Mouse (Mus musculus) forebrain, embryonic 11.5 days (tissue): ENCODE results near the gene Tmem140. TPM values are rescaled to one million over a fixed set of nuclear protein-coding genes. Genes with fewer than 3 reads are reported as not detected.

Experiments used
- ATAC-seq: fragments of 200-750 bp; cut with Nextera tagmentation; replicated peaks from 2 replicates; pipeline ENCODE4 v1.8.0; 2017; ENCODE audit warnings: moderate TSS enrichment; ENCODE audit not compliant: low FRiP score
- DNase-seq: peaks from one replicate; pipeline ENCODE4 v3.0.0-alpha.2; 2017; ENCODE audit warnings: low spot score
- H3K27ac ChIP-seq: fragments of 300-500 bp; sonication (generic); 2 replicates; pipeline ENCODE4 v1.5.1; 2014; ENCODE audit warnings: low read depth, low read length
- H3K27me3 ChIP-seq: fragments of 300-500 bp; sonication (generic); 2 replicates; pipeline ENCODE4 v1.6.1; 2014; ENCODE audit warnings: mild to moderate bottlenecking, low read length, mixed read lengths; ENCODE audit not compliant: control insufficient read depth, insufficient read depth
- H3K36me3 ChIP-seq: fragments of 300-500 bp; sonication (generic); 2 replicates; pipeline ENCODE4 v1.6.1; 2014; ENCODE audit warnings: mild to moderate bottlenecking, low read length, moderate library complexity, mixed read lengths; ENCODE audit not compliant: control insufficient read depth, insufficient read depth
- H3K4me1 ChIP-seq: fragments of 300-500 bp; sonication (generic); replicated peaks from 2 replicates; pipeline ENCODE4 v1.6.1; 2014; ENCODE audit warnings: low read length, mixed read lengths; ENCODE audit not compliant: control insufficient read depth, insufficient read depth
- H3K4me2 ChIP-seq: fragments of 300-500 bp; sonication (generic); 2 replicates; pipeline ENCODE4 v1.6.1; 2014; ENCODE audit warnings: low read depth, mild to moderate bottlenecking, low read length, moderate library complexity, mixed read lengths; ENCODE audit not compliant: severe bottlenecking
- H3K4me3 ChIP-seq: fragments of 300-500 bp; sonication (generic); 2 replicates; pipeline ENCODE4 v1.5.1; 2014; ENCODE audit warnings: low read depth, low read length
- H3K9ac ChIP-seq: fragments of 300-500 bp; sonication (generic); 2 replicates; pipeline ENCODE4 v1.6.1; 2014; ENCODE audit warnings: low read length
- H3K9me3 ChIP-seq: fragments of 300-500 bp; sonication (generic); 2 replicates; pipeline ENCODE4 v1.6.1; 2016; ENCODE audit warnings: low read length, mixed read lengths; ENCODE audit not compliant: control insufficient read depth
- WGBS: fragments of 180-500 bp; shearing (Covaris S2); extraction: QIAGEN DNeasy Blood & Tissue Kit; methylation state at CpG from one replicate; pipeline ENCODE4 v1.1.7; 2014; 5-methylcytosine and 5-hydroxymethylcytosine counted together
- polyA plus RNA-seq: library from polyadenylated mRNA; unstranded; fragments of >200 nt; fragmentation: Nextera tagmentation; extraction: Ambion mirVana; gene quantifications from 2 replicates; pipeline ENCODE4 v1.2.1, GENCODE M21; 2014

The Tmem140 gene
- polyA plus RNA-seq, 1 experiment from 2014 or later: 1.2 TPM

GRCm38 (mm10) chr6:34901911-34902444 is 39.0 kb downstream of the Tmem140 start:
- Histone ChIP-seq H3K9me3 (no peaks in the 10 kb centered on the region), H3K27me3 (no peaks in the 10 kb centered on the region), H3K4me3 (no peak overlapping the region), H3K27ac (no peak overlapping the region), H3K4me2 (no peak overlapping the region), H3K9ac (no peak overlapping the region), H3K4me1 (no peaks in the 10 kb centered on the region), H3K36me3 (no peaks in the 10 kb centered on the region; the same call in 1 of the 2 replicates)
- DNase-seq (no peak), ATAC-seq (no peak)
- 83% methylated on average over 9 of the region's 9 CpGs for WGBS

GRCm38 (mm10) chr6:34902578-34902977 is 39.6 kb downstream of the Tmem140 start:
- Histone ChIP-seq H3K4me2 (no peak overlapping the region), H3K36me3 (no peaks in the 10 kb centered on the region; the same call in 1 of the 2 replicates), H3K9me3 (no peaks in the 10 kb centered on the region), H3K27me3 (no peaks in the 10 kb centered on the region), H3K9ac (no peak overlapping the region), H3K27ac (no peak overlapping the region), H3K4me3 (no peak overlapping the region), H3K4me1 (no peaks in the 10 kb centered on the region)
- DNase-seq: no peak
- 90% methylated on average over 7 of the region's 7 CpGs for WGBS
- no peak for ATAC-seq

GRCm38 (mm10) chr6:34903441-34903840 is 40.5 kb downstream of the Tmem140 start:
- ATAC-seq (no peak), DNase-seq (no peak)
- no peaks in the 10 kb centered on the region for H3K9me3 ChIP-seq
- no peaks in the 10 kb centered on the region; the same call in 1 of the 2 replicates for H3K36me3 ChIP-seq
- H3K4me3 ChIP-seq: no peak overlapping the region
- H3K27ac ChIP-seq: no peak overlapping the region
- no peak overlapping the region for H3K9ac ChIP-seq
- H3K4me2 ChIP-seq: no peak overlapping the region
- no peaks in the 10 kb centered on the region for H3K4me1 ChIP-seq
- WGBS: 83% methylated on average over 5 of the region's 5 CpGs
- no peaks in the 10 kb centered on the region for H3K27me3 ChIP-seq

- 89% methylated on average over 10 of the region's 10 CpGs for WGBS
- no peak for ATAC-seq
- H3K27me3 ChIP-seq: no peaks in the 10 kb centered on the region
- DNase-seq: no peak
- H3K36me3 ChIP-seq: no peaks in the 10 kb centered on the region; the same call in 1 of the 2 replicates
- H3K9me3 ChIP-seq: no peaks in the 10 kb centered on the region
- H3K27ac ChIP-seq: no peak overlapping the region
- no peaks in the 10 kb centered on the region for H3K4me1 ChIP-seq
- no peak overlapping the region for H3K4me3 ChIP-seq
- no peak overlapping the region for H3K9ac ChIP-seq
- no peak overlapping the region for H3K4me2 ChIP-seq
These were observed 40.9 kb downstream of the Tmem140 start for GRCm38 (mm10) chr6:34903851-34904250.

- Histone ChIP-seq H3K27ac (no peak overlapping the region), H3K4me2 (no peak overlapping the region), H3K9ac (no peak overlapping the region), H3K9me3 (no peaks in the 10 kb centered on the region), H3K4me1 (no peaks in the 10 kb centered on the region), H3K4me3 (no peak overlapping the region), H3K27me3 (no peaks in the 10 kb centered on the region), H3K36me3 (no peaks in the 10 kb centered on the region; the same call in 1 of the 2 replicates)
- no peak for ATAC-seq
- WGBS: 87% methylated on average over 6 of the region's 6 CpGs
- no peak for DNase-seq
These were observed 41.4 kb downstream of the Tmem140 start for GRCm38 (mm10) chr6:34904361-34904760.

- no peak overlapping the region for H3K4me2 ChIP-seq
- H3K36me3 ChIP-seq: no peaks in the 10 kb centered on the region; the same call in 1 of the 2 replicates
- ATAC-seq (no peak), DNase-seq (no peak)
- no peaks in the 10 kb centered on the region for H3K9me3 ChIP-seq
- WGBS: 76% methylated on average over 2 of the region's 2 CpGs
- H3K27ac ChIP-seq: no peak overlapping the region
- H3K4me1 ChIP-seq: no peaks in the 10 kb centered on the region
- no peaks in the 10 kb centered on the region for H3K27me3 ChIP-seq
- no peak overlapping the region for H3K4me3 ChIP-seq
- no peak overlapping the region for H3K9ac ChIP-seq
These were observed 43.2 kb downstream of the Tmem140 start for GRCm38 (mm10) chr6:34906125-34906524.

- H3K36me3 ChIP-seq: no peaks in the 10 kb centered on the region; the same call in 1 of the 2 replicates
These were observed 43.7 kb downstream of the Tmem140 start for GRCm38 (mm10) chr6:34906661-34907060.

GRCm38 (mm10) chr6:34907121-34907614 is 44.2 kb downstream of the Tmem140 start:
- H3K4me3 ChIP-seq: no peak overlapping the region
- H3K4me2 ChIP-seq: no peak overlapping the region
- H3K36me3 ChIP-seq: no peaks in the 10 kb centered on the region; the same call in 1 of the 2 replicates
- no peaks in the 10 kb centered on the region for H3K9me3 ChIP-seq
- H3K4me1 ChIP-seq: no peaks in the 10 kb centered on the region
- 82% methylated on average over 2 of the region's 2 CpGs for WGBS
- DNase-seq: no peak
- no peak for ATAC-seq
- H3K27ac ChIP-seq: no peak overlapping the region
- no peaks in the 10 kb centered on the region for H3K27me3 ChIP-seq
- no peak overlapping the region for H3K9ac ChIP-seq

More at GRCm38 (mm10) chr6:34906661-34907060, 43.7 kb downstream of the Tmem140 start:
- Histone ChIP-seq H3K4me2 (no peak overlapping the region), H3K9me3 (no peaks in the 10 kb centered on the region), H3K4me3 (no peak overlapping the region), H3K4me1 (no peaks in the 10 kb centered on the region), H3K27ac (no peak overlapping the region), H3K9ac (no peak overlapping the region), H3K27me3 (no peaks in the 10 kb centered on the region)
- DNase-seq (no peak), ATAC-seq (no peak)
- 91% methylated on average over 4 of the region's 4 CpGs for WGBS

GRCm38 (mm10) chr6:34907696-34908260 is 44.8 kb downstream of the Tmem140 start:
- 89% methylated on average over 18 of the region's 18 CpGs for WGBS
- no peak overlapping the region for H3K9ac ChIP-seq
- ATAC-seq (no peak), DNase-seq (no peak)
- no peaks in the 10 kb centered on the region for H3K9me3 ChIP-seq
- H3K4me3 ChIP-seq: no peak overlapping the region
- H3K36me3 ChIP-seq: no peaks in the 10 kb centered on the region; the same call in 1 of the 2 replicates
- no peak overlapping the region for H3K27ac ChIP-seq
- H3K4me2 ChIP-seq: no peak overlapping the region
- H3K27me3 ChIP-seq: no peaks in the 10 kb centered on the region
- H3K4me1 ChIP-seq: no peaks in the 10 kb centered on the region
